In genomic region chr6:120001718-120002117, GRCm38 (mm10) we compare ENCODE assay signal across 8 mouse cellular contexts. TPM values are rescaled to one million over a fixed set of nuclear protein-coding genes. Genes with fewer than 3 reads are reported as not detected.
DNase-seq lines count a peak whose midpoint lies in the region; ATAC-seq and TF ChIP-seq lines count a peak whose summit lies in the region.

No protein-coding gene starts in this region.

- peak; percentile 8 for DNase-seq in adrenal gland, postnatal 14 days
- DNase-seq in adrenal gland, postnatal 4 days (ENCODE audit: low spot score in 2 of 2): no peak
- DNase-seq in left cerebral cortex, adult 2 months (ENCODE audit: extremely low spot score in 1 of 2, low spot score in 2 of 2): no peak
- no peak for DNase-seq in left cerebral cortex, adult 18-20 months (ENCODE audit: low spot score in 2 of 2)
- peak; percentile 55 for DNase-seq in ZHBTc4 (ENCODE audit: low read depth, low spot score)
- DNase-seq in liver, embryonic 14.5 days (ENCODE audit: low read depth in 3 of 3, low spot score in 3 of 3): peak in 2 of 3 experiments; percentile 53 to 57
- no peak for DNase-seq in urinary bladder, postnatal 14 days (ENCODE audit: low spot score)

- H3K4me3 ChIP-seq in left cerebral cortex, adult 2 months: no peak overlapping the region
- no peak overlapping the region for H3K4me3 ChIP-seq in liver, embryonic 14.5 days (ENCODE audit: insufficient read depth in 1 of 2, low read depth in 2 of 2, low read length in 2 of 2)
- H3K4me3 ChIP-seq in kidney, embryonic 15.5 days (replicated peaks): no peak overlapping the region

- TF ChIP-seq EP300 in liver, embryonic 14.5 days (IDR thresholded peaks at IDR 0.05; ENCODE audit: low read depth): no peak

- no peaks in the 10 kb centered on the region for H3K9me3 ChIP-seq in liver, embryonic 14.5 days (ENCODE audit: control insufficient read depth, low read length)
- no peaks in the 10 kb centered on the region for H3K9me3 ChIP-seq in kidney, embryonic 15.5 days (replicated peaks)

- no peak overlapping the region for H3K4me2 ChIP-seq in liver, embryonic 14.5 days (ENCODE audit: low read depth)
- no peak overlapping the region for H3K4me2 ChIP-seq in kidney, embryonic 15.5 days

- peaks cover 2 to 4% of the 10 kb centered on the region in 2 experiments; a peak in 3 of 4 replicates for H3K4me1 ChIP-seq in liver, embryonic 14.5 days (replicated peaks; ENCODE audit: control insufficient read depth in 2 of 2, insufficient read depth in 2 of 2, low read length in 1 of 2)
- no peaks in the 10 kb centered on the region for H3K4me1 ChIP-seq in kidney, embryonic 15.5 days

- H3K27me3 ChIP-seq in liver, embryonic 14.5 days (ENCODE audit: control insufficient read depth, insufficient read depth, low read length): no peaks in the 10 kb centered on the region
- no peaks in the 10 kb centered on the region for H3K27me3 ChIP-seq in kidney, embryonic 15.5 days

- H3K36me3 ChIP-seq in liver, embryonic 14.5 days (replicated peaks; ENCODE audit: control insufficient read depth, insufficient read depth, low read depth): peaks cover 19% of the 10 kb centered on the region
- H3K36me3 ChIP-seq in kidney, embryonic 15.5 days: peaks cover 22% of the 10 kb centered on the region

- peak; percentile 87 for TF ChIP-seq CTCF in left cerebral cortex, adult 2 months (IDR thresholded peaks at IDR 0.05)
- peak; percentile 63 for TF ChIP-seq CTCF in liver, embryonic 14.5 days (IDR thresholded peaks at IDR 0.05; ENCODE audit: low read depth)

- no peak overlapping the region for H3K27ac ChIP-seq in left cerebral cortex, adult 2 months
- no peak overlapping the region for H3K27ac ChIP-seq in liver, embryonic 14.5 days
- no peak overlapping the region for H3K27ac ChIP-seq in kidney, embryonic 15.5 days

- intact Hi-C loops in left cerebral cortex, adult 2 months (cut with DNase I): loop anchor here (1.0 to 5.0 kb wide), 3 partner anchors 35 to 301 kb away; no protein-coding TSS in a partner anchor

- peak; percentile 33; the same call in 1 of the 2 replicates for ATAC-seq in liver, embryonic 14.5 days (ENCODE audit: insufficient read depth)
- ATAC-seq in kidney, embryonic 15.5 days (replicated peaks; ENCODE audit: low FRiP score): no peak

- no peak overlapping the region for H3K9ac ChIP-seq in liver, embryonic 14.5 days (replicated peaks)
- H3K9ac ChIP-seq in kidney, embryonic 15.5 days: no peak overlapping the region

RNA-seq across cellular contexts. Expression of gene Wnk1, which starts 36.8 kb away (rescaled TPM):
- total RNA-seq in adrenal gland, postnatal 14 days (2021): 183 and 192 TPM in 2 replicates
- 100 to 1,000 TPM; 158 to 191 TPM for total RNA-seq in adrenal gland, postnatal 4 days (2021)
- total RNA-seq in left cerebral cortex, adult 2 months (2021): 100 to 1,000 TPM; 186 to 212 TPM
- total RNA-seq in left cerebral cortex, adult 18-20 months (2021): 100 to 1,000 TPM; 181 to 196 TPM
- 46.9 and 50.8 TPM in 2 replicates for polyA plus RNA-seq in liver, embryonic 14.5 days (2012; rRNA removed)
- 26.9 and 29.0 TPM in 2 replicates for polyA plus RNA-seq in liver, embryonic 14.5 days (2014; fragmentation: Nextera tagmentation; extraction: Ambion mirVana)
- polyA plus RNA-seq in kidney, embryonic 15.5 days (2015; fragmentation: Nextera tagmentation; extraction: Ambion mirVana): 53.1 and 54.1 TPM in 2 replicates

Comparison
In these comparisons a context has a peak if more than half of its experiments do, and no peak if none do; other contexts are left out.
1. DNase-seq: peak in adrenal gland, postnatal 14 days (single experiment), ZHBTc4 (single experiment) and liver, embryonic 14.5 days (2 of 3); none in adrenal gland, postnatal 4 days (0 of 2), left cerebral cortex, adult 2 months (0 of 2), left cerebral cortex, adult 18-20 months (0 of 2) and urinary bladder, postnatal 14 days (single experiment).